Mouse (Mus musculus) left cerebral cortex, postnatal 14 days (tissue): ENCODE measurements around the gene Adgrl2. TPM values are rescaled to one million over a fixed set of nuclear protein-coding genes. Genes with fewer than 3 reads are reported as not detected.

Experiments used
- DNase-seq, 2 experiments: peaks; one replicate each; pipeline ENCODE4 v3.0.0; 2021 to 2022; ENCODE audit warnings: low spot score in 2 of 2, mixed read lengths in 1 of 2
- intact Hi-C: fragments of 180-260 bp; cut with DNase I; formaldehyde crosslinking; loops from one replicate; pipeline ENCODE4 v1.15.1; 2025
- total RNA-seq, 2 experiments: library from RNA; stranded (reverse); gene quantifications; 2 replicates each; pipeline ENCODE4 v1.2.3; 2021

The Adgrl2 gene
- total RNA-seq, 2 experiments from 2014 or later = 142 to 151 TPM

- DNase-seq = peak in 1 of 2 experiments; percentile 26
- intact Hi-C loops = no loop called here
Measured at GRCm38 (mm10) chr3:148939457-148939856, 50.9 kb downstream of the Adgrl2 start.

DNA sequence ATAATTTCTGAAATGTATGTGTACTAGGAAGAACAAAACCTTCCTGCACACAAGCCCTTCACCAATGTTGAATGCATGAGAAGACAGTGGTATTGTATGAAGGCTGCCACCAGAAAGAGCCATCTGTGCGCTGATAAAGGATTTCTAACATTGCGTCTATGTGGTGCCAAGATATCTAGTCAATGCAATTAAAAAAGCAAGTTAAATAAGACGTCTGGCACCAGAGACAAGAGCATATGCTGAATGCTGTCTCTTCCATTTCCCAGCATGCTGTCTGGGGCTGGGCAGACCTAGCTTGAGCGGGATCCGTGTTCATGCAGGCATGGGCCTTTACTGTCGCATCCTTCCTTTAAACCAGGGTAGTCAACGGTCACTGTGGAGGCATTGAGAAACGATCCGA is 55.3 kb downstream of the Adgrl2 start:
- DNase-seq = peak in 1 of 2 experiments; percentile 28
- intact Hi-C loops = no loop called here

- intact Hi-C loops = no loop called here
- no peak for DNase-seq
Measured at GRCm38 (mm10) chr3:148934279-148934678, 56.1 kb downstream of the Adgrl2 start.

DNA sequence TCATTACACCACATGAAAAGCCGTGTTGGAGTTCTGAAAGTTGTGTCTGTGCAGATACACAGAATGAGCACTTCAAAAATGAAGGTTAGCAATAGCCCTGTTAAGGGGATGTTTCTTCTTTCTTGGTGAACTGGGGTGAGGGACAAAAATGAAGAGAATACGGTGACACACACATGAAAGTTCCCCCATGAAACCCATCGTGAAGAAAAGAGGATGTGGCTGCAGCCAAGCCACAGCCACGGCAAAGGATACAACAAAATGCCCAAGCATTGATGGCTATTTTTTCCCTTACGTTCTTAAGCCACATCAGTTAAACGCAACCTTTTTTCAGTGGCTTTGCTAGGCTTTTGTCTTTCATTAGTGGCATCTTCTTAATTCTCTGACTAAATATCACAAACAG is 57.2 kb downstream of the Adgrl2 start:
- DNase-seq = no peak
- intact Hi-C loops = no loop called here

- intact Hi-C loops = no loop called here
Measured at GRCm38 (mm10) chr3:148930913-148931312, 59.4 kb downstream of the Adgrl2 start.

DNA sequence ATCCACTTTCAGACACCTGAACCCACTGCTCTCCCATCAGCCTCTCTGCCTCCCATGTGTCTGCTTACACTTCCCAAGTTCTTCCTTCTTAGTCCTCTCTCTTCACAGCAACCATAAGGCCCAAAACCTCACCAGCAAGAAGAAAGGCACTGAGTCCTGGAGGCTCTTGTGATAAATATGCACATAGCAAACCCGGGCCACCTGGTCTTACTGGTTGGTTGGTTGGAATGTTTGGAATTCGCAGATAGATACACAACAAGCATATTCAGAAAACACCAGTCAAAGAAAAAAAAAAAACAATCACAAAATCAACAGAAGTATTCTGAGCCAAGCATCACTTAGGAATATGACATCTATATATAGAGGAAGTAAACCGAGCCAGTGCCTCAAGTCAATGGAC is 64.0 kb downstream of the Adgrl2 start:
- DNase-seq = no peak
- intact Hi-C loops = no loop called here

More at GRCm38 (mm10) chr3:148930913-148931312, 59.4 kb downstream of the Adgrl2 start:
- no peak for DNase-seq

DNA sequence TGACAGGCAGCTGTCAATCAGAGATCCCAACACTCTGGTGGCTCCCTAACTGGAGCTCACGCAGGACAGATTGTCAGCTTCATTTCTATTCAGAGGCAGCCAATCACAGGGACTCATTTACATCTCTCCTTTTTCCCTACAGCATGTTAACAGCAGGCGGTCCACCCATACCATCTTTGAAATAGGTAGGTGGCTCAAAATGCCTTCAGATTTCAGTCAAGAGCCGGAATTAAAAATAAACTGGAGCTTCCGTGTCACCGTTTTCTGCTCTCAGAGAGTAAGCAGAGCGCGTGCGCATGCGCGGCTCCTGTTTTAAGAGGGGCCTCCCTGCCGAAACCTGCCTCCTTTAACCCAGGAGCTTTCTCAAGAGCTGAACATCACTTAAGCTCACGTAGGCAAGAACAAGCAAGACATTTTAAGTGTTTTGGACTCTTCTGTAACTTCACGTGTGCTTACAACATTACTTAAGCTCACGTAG is 67.7 kb downstream of the Adgrl2 start:
- peak; percentile 72 to 80 for DNase-seq
- intact Hi-C loops = no loop called here

GRCm38 (mm10) chr3:148921966-148922587 is 68.3 kb downstream of the Adgrl2 start:
- intact Hi-C loops = no loop called here
- no peak for DNase-seq

DNA sequence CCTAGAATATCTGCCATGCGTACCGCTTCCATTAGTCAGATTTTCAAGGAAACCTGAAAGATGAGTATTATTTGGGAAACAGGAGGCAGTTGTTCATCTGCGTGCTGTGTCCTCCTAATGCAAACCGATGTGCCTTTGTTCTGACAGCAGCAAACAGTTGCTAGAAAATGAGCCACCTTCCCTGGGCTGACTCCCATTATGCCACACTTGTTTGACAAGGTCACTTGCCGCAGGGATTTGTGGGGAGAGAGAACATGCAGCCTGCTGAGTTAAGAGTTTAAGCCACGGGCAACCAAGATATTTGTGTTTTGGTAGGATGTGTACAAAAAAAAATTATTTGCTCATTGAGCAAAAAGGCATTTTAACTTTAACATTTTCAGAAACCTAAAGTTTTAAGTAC is 69.5 kb downstream of the Adgrl2 start:
- DNase-seq = no peak
- intact Hi-C loops = no loop called here

DNA sequence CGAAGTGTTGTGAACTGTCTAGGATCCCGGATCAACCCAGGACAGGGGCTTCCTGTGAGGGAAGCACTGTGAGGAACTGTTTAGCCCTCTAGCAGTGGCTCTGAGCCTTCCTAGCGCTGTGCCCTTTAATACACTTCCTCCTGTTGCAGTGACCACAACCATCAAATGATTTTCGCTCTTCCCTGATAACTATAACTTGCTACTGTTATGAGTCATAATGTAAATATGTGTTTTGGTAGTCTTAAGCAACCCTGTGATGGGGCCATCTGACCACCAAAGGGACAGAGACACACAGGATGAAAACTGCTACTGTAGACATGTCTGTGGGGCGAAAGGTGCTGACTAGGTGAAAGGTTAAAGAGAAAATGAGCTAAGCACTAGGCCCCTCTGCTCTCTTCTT is 71.9 kb downstream of the Adgrl2 start:
- no peak for DNase-seq
- intact Hi-C loops = no loop called here

- intact Hi-C loops = no loop called here
- DNase-seq = no peak
Measured at GRCm38 (mm10) chr3:148917837-148918236, 72.5 kb downstream of the Adgrl2 start.

- intact Hi-C loops = no loop called here
- no peak for DNase-seq
Measured at GRCm38 (mm10) chr3:148916226-148916625, 74.1 kb downstream of the Adgrl2 start.

- intact Hi-C loops = no loop called here
- DNase-seq = no peak
Measured at GRCm38 (mm10) chr3:148912944-148913684, 77.2 kb downstream of the Adgrl2 start.

GRCm38 (mm10) chr3:148912536-148912935 is 77.8 kb downstream of the Adgrl2 start:
- no peak for DNase-seq
- intact Hi-C loops = no loop called here

DNA sequence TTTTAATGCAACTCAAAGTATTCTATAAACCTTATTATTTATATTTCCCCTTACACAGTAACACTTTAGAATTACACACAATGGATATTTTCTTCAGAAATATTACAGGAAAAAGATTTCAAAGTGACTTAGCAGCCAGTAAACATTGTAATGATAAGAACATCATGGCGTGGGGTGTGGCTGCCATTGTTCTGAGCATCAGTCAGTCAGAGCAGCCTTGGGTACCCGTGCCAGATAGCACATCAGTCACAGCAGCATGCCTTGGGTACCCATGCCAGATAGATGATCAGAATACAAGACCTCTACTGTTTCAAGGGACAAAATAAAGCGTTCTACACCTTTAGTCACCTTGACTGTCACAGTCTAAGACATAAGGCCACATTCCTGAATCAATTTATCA is 82.5 kb downstream of the Adgrl2 start:
- intact Hi-C loops = no loop called here
- DNase-seq = no peak

DNA sequence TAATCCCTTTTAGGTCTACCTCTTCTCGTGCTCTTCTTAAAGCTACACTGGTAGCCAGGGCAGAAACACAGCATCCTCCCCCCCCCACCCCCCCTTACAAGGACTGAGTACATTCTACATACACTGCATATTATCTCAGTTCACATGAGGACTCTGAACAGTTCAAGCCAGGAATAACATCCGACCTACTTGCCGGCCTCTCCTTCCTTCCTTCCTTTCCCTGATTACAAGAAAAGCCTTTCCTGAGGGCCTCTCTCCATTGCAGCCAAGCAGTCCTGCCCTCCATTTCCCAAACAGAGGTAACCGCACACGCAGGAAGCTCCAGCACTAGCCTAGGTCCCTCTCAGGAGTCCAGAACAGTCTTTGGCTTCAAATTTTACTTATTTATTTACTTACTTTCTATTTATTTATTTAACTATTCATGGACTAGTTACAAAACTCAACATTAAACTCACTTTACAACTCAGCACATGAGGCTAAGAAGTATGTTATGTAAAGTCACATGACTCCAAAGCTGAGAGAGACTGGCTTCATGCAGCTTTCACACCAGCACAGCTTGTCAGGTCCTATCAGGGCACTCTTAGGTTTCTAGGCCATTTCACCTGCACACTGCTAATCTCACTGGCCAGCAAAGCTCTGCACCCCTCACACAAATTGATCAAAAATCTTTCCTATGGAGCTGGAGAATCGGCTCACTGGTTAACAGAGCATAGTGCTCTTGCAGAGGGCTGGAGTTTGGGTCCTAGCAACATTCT is 83.2 kb downstream of the Adgrl2 start:
- DNase-seq = no peak
- intact Hi-C loops = no loop called here

GRCm38 (mm10) chr3:148905906-148906779 is 84.2 kb downstream of the Adgrl2 start:
- intact Hi-C loops = no loop called here
- no peak for DNase-seq

DNA sequence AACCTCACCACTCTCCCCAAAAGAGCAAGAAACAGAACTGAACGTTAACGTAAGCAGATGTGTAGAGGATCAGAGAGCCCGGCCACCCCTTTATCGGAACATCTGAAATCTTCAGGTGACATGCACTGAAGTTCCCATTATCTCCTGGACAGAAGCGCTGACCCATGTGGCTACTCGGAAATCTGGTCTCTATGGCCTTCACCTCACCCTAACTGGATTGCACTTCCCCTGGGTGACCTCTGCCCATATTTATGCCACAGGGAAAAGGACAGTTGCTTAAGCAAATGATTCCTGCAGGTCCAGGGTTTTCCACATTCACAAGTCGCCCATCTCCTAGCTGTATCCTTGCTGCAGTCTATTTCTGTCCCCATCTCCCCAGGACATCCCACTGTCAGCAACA is 84.9 kb downstream of the Adgrl2 start:
- intact Hi-C loops = no loop called here

GRCm38 (mm10) chr3:148899857-148900256 is 90.5 kb downstream of the Adgrl2 start:
- DNase-seq = no peak
- intact Hi-C loops = no loop called here

More for the DNA sequence above, 84.9 kb downstream of the Adgrl2 start:
- DNase-seq = no peak
